Mouse (Mus musculus) right cerebral cortex, adult 2 months (tissue): ENCODE results near the gene Arnt.
A peak's percentile ranks its signal among the peaks of the same experiment; 100 is the strongest.
"Not testable (repeated sequence)": the region's sequence is repeated elsewhere in the genome, so short reads cannot be mapped to it uniquely, and the experiment has no call there.

ENCODE experiments used
- DNase-seq, 2 experiments: peaks; one replicate each; pipeline ENCODE4 v3.0.0; 2021 to 2022; ENCODE audit warnings: low spot score in 2 of 2

Gene Arnt

GRCm38 (mm10) chr3:95434136-95434982, at the start of gene Arnt:
TSS of gene Arnt (plus strand) at chr3:95434388.
- DNase-seq: peak; percentile 86 to 91

GRCm38 (mm10) chr3:95385401-95386075, 48.6 kb upstream of the Arnt start:
- DNase-seq: no peak

DNA sequence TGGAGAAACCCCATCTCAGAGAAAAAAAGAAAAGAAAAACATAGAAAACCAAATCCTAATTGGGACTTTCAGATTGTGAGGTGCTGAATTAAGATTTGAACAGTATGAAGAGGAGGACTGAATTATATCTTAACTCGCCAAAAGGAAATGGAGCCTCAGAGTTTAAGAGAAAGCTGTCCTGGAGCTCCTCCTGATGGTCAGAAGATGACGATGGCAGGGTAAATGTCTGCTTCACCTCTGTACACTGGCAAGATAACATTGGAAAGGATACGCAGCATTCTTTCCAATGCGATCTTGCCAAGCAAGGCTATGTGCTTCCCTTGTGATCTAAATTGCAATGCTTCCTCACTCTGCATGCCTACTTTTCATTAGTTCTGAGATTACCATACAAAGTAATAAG, 39.8 kb upstream of the Arnt start:
- peak in 1 of 2 experiments; percentile 1 for DNase-seq

DNA sequence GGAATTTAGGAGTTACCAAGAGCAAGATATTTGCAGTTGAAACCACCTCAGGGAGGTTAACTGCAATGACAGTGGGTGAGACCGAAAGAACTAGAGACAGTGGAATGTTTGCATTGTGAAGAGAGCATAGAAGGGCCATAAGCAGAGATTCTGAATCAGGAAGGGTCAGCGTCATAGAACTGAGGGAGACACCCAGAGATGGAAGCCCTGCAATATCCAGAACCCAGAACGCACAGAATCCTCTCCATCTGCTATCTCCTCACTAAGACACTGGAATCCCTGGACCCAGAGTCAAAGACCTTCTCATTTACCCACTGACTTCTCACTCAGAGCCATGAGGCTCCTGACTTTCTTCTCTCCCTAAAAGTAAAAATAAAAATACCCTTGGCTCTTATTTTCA, 31.4 kb upstream of the Arnt start, which contains the start of gene 4930558C23Rik:
TSS of gene 4930558C23Rik (minus strand) at position 101 of the 400 bp plus-strand sequence.
- DNase-seq: no peak

- DNase-seq: no peak
These were observed 26.5 kb upstream of the Arnt start for GRCm38 (mm10) chr3:95407728-95408127.

DNA sequence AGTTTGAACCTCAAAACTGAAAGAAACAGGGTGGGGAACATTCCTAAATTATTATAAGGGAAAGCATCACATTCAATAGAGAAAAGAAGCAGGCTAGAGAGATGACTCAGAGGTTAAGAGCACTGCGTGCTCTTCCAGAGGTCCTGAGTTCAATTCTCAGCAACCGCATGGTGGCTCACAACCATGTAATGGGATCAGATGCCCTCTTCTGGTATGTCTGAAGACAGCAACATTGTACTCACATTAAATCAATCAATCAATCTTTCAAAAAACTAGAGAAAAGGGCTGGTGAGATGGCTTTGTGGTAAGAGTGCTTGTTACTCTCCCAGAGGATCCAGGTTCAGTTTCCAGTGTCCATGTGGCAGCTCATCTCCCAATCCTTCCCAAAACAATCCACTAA, 25.3 kb upstream of the Arnt start:
- no peak for DNase-seq

GRCm38 (mm10) chr3:95412268-95412667, 21.9 kb upstream of the Arnt start:
- DNase-seq: no peak

GRCm38 (mm10) chr3:95417866-95418265, 16.3 kb upstream of the Arnt start:
- no peak for DNase-seq

GRCm38 (mm10) chr3:95426476-95426875, 7.7 kb upstream of the Arnt start:
- not testable (repeated sequence) for DNase-seq

GRCm38 (mm10) chr3:95427117-95427890, 6.9 kb upstream of the Arnt start:
- DNase-seq: not testable (repeated sequence)

DNA sequence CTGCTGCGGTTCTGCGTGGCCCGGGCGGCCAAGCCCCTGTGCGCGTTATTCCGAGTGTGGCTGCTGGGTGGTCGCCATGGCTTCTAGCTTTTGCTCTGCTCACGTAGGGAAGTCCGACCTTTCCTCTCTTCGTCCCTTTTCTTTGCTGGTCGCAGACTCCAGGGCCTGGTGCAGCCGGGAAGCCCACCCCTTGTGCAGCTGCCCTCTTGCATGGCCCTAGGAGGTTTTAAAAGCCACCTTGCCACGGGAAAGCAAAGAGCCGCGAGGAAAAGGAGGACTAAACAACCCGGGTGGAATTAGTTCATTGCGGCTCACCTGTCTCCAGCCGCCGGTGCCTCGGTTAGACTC, 6.3 kb upstream of the Arnt start:
- peak; percentile 14 to 17 for DNase-seq

GRCm38 (mm10) chr3:95428423-95428822, 5.8 kb upstream of the Arnt start:
- not testable (repeated sequence) for DNase-seq

GRCm38 (mm10) chr3:95433301-95433915, 780 bp upstream of the Arnt start:
- no peak for DNase-seq

- DNase-seq: no peak
These were observed 789 bp downstream of the Arnt start for GRCm38 (mm10) chr3:95434983-95435370.

GRCm38 (mm10) chr3:95435561-95435960, 1.4 kb downstream of the Arnt start:
- no peak for DNase-seq

GRCm38 (mm10) chr3:95438636-95439035, 4.4 kb downstream of the Arnt start:
- DNase-seq: not testable (repeated sequence)

GRCm38 (mm10) chr3:95439670-95440069, 5.5 kb downstream of the Arnt start:
- no peak for DNase-seq

DNA sequence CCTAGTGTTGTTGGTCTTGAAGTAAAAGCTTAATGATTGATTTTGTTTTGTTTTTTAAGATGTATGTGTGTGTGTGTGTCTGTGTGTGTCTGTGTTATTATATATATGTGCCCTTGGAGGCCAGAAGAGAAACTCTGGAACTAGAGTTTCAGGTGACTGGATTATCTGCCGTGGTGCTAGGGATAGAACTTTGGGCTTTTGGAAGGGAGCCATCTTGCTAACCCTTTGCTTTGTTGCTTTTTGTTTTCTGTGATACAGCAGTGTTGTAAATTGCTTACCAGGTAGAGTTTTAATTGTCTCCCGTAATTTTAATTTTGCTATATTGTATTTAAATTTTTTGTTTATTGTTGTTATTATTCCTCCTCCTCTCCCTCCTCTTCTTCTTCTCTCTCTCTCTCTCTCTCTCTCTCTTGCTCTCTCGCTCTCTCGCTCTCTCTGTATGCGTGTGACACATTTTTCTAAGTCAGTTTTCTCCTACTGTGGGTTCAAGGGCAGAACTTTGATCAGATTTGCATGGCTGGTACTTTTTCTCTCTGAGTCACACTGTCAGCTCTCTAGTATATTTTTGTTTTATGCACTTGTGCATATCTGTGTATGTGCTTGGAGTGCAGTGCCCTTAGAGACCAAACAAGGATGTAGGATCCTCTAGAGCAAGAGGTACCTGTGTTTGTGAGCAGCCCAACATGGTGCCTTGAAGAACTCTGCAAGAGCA, 8.4 kb downstream of the Arnt start:
- DNase-seq: no peak

- DNase-seq: no peak
These were observed 11.1 kb downstream of the Arnt start for GRCm38 (mm10) chr3:95445311-95445710.

GRCm38 (mm10) chr3:95450408-95450807, 16.2 kb downstream of the Arnt start:
- peak; percentile 36 to 50 for DNase-seq

DNA sequence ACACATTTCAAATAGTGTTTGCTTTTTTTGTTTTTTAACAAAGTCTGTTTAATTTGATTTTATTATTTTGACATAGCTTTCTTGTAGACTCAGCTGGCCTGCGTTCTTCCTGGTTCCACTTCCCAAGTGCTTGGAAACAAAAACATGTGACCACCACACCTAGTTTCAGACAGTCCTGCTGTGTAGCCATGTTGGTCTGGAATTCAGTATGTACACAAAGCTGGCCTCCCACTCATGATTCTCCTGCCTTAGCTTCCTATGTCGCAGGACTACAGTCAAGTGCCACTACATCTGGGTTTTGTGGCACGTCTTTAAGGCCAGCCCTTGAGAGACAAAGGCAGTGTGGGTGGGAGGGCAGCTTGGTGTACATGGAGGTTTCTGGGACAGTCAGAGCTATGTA, 16.7 kb downstream of the Arnt start:
- DNase-seq: no peak
